Mouse (Mus musculus) layer of hippocampus, adult 8-10 months (tissue): ENCODE measurements around the gene Sik2. TPM values are rescaled to one million over a fixed set of nuclear protein-coding genes. Genes with fewer than 3 reads are reported as not detected.

Source experiments
- DNase-seq, 2 experiments: peaks; one replicate each; pipeline ENCODE4 v3.0.0; 2022; ENCODE audit warnings: low spot score in 2 of 2
- total RNA-seq, 4 experiments: library from RNA; stranded (reverse); gene quantifications; 2 replicates each; pipeline ENCODE4 v1.2.4; 2022

Sik2 gene
- total RNA-seq, 4 experiments from 2014 or later, result 34.7 to 40.4 (median 39.4) TPM

DNA sequence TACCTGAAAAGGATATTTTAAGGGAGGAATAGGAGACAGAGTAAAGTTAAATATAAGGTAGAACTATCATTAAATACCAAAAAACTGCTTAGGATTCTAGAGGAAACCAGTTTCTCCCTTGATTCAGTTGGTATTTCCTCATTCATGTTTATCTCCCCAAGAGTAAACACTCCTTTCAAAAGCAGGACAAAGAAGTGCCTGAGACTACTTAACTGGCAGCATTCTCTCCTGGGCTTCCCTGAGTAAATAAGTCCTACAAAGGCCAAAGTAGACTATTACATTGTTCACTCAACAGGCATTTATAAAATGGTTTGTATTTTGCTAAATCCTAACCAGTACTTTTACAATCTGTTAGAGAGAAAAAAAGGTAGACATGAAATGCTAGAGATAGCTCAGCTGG, 22.2 kb downstream of the Sik2 start:
- no peak for DNase-seq

DNA sequence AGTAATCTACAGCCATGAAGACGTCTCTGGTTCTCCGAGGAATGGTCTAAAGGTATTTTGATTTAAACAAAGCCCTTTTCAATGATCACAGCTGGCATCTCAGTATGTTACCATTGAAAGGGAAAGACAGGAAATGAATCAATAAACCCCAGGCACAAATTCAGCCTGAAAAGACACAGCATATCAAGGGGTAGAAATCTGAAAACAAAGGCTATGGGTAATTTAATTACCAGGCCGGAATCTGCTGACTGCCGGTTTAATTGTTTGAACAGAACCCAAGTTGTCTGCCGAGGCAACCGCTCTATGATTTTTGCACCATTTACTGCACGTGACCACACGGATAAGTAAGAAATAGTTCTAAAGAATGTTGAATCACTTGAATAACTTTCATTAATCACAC, 22.8 kb downstream of the Sik2 start:
- no peak for DNase-seq

DNA sequence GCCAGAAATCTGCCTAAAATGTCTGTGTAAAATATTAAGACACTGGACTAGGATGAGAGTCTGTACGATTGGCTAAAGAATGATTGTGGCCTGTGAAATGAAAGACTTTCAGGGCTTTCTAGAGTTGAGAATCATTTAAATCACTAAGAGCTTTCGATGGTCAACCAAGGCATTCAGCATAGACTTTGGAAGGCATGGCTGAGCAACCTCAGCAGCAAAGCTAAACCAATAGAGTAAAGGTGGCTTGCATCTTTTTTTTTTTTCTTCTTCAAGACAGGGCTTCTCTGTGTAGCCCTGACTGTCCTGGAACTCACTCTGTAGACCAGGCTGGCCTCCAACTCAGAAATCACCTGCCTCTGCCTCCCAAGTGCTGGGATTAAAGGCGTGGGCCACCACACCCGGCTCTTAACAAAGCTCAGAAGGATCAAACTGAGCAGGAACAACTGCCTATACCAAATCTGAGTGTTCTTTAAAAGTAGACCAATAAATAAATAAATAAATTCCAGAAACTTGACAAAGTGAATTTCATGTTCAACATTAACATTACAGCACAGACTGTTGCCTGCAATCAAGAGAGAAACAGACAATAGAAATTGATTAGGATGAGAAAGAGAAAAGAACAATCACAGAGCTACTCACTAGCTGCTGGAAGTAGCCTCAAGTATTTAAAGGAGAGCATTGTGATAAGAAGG, 27.2 kb downstream of the Sik2 start:
- DNase-seq, result no peak

DNA sequence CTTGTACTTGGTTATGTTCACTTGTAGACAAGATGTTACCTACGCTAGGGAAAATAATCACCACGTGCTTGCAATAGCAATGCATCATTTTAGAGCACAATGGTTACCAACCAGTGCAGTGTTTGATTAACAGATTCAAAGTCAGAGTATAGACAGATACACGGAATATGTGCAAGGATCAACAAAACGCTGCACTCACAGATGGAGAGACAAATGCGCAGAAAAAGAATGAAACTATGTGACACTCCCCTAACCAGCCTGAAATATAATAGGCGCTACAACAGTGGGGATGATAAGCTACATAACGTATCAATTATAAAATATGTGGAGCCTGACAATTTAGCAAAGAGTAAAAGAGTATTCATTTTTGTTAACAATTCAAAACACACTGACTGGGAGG, 34.2 kb downstream of the Sik2 start:
- no peak for DNase-seq

GRCm38 (mm10) chr9:50970413-50970812, 38.5 kb downstream of the Sik2 start:
- DNase-seq, result no peak

- DNase-seq, result no peak
These were observed 39.6 kb downstream of the Sik2 start for GRCm38 (mm10) chr9:50969266-50969665.

GRCm38 (mm10) chr9:50966277-50966676, 42.6 kb downstream of the Sik2 start:
- no peak for DNase-seq

DNA sequence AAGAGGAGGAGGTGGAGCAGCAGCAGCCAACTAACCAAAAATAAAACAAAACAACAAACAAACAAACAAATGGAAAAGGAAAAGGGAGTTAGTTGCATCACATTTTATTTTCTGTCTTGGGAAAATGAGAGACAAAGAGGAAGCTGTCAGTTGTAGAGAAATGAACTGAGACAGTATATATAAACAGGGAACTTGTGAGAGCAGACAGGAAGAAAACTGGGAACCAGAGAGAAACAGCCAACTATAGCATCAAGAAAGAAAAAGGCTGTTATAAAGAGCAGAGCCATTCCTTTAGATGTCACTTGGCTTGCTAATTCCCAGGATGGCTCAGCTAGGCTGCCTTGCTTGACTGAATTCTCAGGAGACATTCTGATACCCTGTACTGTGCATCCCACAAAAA, 43.5 kb downstream of the Sik2 start:
- no peak for DNase-seq

GRCm38 (mm10) chr9:50964911-50965310, 44.0 kb downstream of the Sik2 start:
- DNase-seq, result no peak

- DNase-seq, result no peak
These were observed 50.9 kb downstream of the Sik2 start for GRCm38 (mm10) chr9:50957956-50958489.

- DNase-seq, result no peak
These were observed 53.7 kb downstream of the Sik2 start for GRCm38 (mm10) chr9:50955176-50955575.

DNA sequence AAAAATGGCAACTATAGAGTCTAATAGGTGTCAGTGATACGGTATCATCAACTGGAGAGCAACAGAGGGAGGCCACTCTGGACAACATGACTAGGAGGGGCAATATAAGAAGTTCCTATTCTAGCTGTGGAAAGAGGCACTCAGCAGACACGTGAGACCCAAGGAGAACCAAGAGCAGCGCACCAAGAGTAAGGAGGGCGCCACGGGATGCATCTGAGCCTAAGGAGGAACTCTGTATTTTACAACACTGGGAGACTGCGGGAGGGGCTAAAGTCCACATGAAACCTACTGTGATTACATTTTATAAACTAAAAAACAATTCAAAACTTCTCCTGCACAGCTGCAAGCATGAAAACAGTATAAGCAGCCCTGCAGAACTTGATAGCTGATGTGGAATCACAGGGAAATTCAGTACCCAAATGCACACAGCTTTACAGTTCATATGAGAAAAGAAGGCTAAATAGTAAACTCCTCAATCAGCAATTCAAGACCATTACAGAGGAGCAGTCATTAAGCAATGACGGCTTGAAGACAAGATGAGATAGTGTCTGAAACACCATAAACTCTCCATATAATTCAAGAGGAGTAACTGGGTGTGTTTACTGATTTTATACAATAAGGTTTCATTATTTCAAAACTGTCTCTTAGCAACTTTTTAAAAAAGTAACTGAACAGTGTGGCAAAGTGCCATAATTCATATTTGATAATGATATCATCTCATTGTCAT, 60.6 kb downstream of the Sik2 start:
- no peak for DNase-seq

DNA sequence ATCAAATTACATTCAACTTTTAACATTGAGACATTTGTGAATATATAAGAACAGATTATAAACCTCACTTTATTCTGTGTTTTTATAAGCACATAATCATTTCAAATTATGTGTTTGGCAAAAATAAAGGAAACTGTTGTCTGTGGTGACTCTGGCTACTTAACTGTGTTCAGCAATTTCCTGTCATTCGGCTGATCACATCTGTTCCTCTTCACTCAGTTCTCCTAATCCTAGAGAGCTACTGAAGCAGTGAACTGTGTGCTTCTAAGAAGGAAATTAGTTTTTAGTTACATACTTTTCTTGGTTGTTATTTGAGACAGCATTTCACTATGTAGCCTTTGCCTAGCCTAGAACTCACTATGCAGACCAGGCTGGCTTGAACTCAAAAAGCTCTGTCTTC, 62.5 kb downstream of the Sik2 start:
- no peak for DNase-seq

GRCm38 (mm10) chr9:50944826-50945225, 64.0 kb downstream of the Sik2 start:
- no peak for DNase-seq

DNA sequence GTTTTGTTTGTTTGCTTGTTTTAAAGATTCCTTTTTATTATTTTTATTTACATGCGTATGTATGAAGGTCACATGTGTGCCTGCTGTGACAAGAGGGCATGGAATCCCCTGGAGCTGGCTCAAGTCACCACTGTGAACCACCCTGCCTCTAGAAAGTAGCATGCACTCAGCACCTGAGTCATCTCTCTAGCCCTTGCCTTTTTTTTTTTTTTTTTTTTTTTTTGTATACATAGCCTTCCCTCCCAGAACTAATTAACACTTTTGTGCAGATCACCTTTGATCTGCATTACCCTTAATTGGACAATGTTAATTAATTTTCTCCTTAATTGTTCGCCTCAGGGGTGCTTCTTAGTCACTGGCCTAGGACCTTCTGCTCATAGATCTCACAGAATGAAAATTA, 66.2 kb downstream of the Sik2 start:
- DNase-seq, result no peak

GRCm38 (mm10) chr9:50941804-50942401, 67.0 kb downstream of the Sik2 start:
- DNase-seq, result no peak

- DNase-seq, result no peak
These were observed 78.9 kb downstream of the Sik2 start for GRCm38 (mm10) chr9:50929986-50930385.

GRCm38 (mm10) chr9:50925801-50926200, 83.1 kb downstream of the Sik2 start:
- no peak for DNase-seq

DNA sequence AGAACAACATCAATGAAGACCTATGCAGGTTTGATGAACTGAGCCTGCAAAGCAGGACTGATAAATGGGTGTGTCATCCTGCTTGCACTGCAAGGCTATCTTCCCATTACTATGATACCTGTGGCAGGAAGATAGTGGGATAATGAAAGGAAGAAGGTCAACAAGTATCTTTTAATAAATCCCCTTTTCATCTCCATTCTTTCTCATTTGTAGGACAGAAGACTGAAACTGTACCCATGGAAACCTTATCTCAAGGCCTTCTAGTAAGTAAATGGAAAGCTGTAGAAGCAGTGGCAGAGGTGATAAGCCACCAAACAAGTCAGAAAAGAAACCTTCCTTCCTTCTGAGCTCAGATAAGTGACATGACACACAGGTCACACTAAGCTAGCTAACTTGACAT, 84.4 kb downstream of the Sik2 start:
- DNase-seq, result no peak

DNA sequence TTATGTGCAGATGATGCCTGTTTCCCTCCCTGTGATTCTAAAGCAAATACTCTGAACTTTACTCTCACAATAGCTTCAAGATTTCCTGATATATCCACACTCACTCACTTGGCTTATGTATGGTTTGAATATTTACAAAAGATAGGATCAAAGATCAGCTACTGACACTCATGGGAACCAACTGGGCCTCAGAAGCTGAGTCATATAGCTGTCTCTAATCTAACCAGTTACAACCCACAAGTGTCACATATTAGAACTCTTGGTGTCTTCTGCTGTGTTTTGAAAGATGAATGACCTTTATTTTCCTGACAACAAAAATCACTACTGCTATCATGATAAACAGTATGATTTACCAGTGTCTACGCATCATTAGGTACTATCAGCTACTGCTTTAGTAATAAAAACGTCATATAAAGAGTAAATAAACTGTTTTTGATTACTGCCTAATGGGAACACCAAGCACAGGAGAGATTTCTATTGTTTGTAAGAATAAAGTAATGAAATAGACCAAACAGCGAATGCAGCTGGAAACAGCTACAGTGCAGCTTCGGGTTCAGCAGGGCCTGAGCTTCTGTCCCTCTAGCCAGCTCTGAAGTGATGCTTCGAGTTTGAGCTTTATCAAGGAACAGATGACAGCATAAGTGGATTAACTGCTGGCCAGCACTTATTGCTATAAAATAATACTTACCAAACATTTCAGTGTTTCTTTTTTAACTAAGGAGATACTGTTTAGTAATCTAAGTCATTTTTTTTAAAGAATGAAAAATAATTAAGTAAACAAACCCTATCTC, 86.3 kb downstream of the Sik2 start:
- no peak for DNase-seq
